Mouse (Mus musculus) midbrain, embryonic 11.5 days (tissue): ENCODE measurements around the gene Tnip3. TPM values are rescaled to one million over a fixed set of nuclear protein-coding genes. Genes with fewer than 3 reads are reported as not detected.

Experiments used
- ATAC-seq: fragments of 200-750 bp; cut with Nextera tagmentation; 2 replicates; pipeline ENCODE4 v1.8.0; 2017; ENCODE audit warnings: moderate TSS enrichment, moderate library complexity; ENCODE audit not compliant: low FRiP score
- DNase-seq: peaks from one replicate; pipeline ENCODE4 v3.0.0; 2015; ENCODE audit warnings: low spot score; ENCODE audit errors: missing footprints
- H3K27ac ChIP-seq: fragments of 300-500 bp; sonication (generic); 2 replicates; pipeline ENCODE4 v1.5.1; 2014; ENCODE audit warnings: low read depth, low read length
- H3K27me3 ChIP-seq: fragments of 300-500 bp; sonication (generic); 2 replicates; pipeline ENCODE4 v1.6.1; 2014; ENCODE audit warnings: mild to moderate bottlenecking, low read length, moderate library complexity, mixed read lengths; ENCODE audit not compliant: control insufficient read depth, insufficient read depth
- H3K36me3 ChIP-seq: fragments of 300-500 bp; sonication (generic); 2 replicates; pipeline ENCODE4 v1.6.1; 2014; ENCODE audit warnings: mild to moderate bottlenecking, low read length, moderate library complexity, mixed read lengths; ENCODE audit not compliant: control insufficient read depth, insufficient read depth
- H3K4me1 ChIP-seq: fragments of 300-500 bp; sonication (generic); 2 replicates; pipeline ENCODE4 v1.6.1; 2014; ENCODE audit warnings: low read length; ENCODE audit not compliant: control insufficient read depth, insufficient read depth
- H3K4me2 ChIP-seq: fragments of 300-500 bp; sonication (generic); 2 replicates; pipeline ENCODE4 v1.6.1; 2014; ENCODE audit warnings: mild to moderate bottlenecking, moderate library complexity
- H3K4me3 ChIP-seq: fragments of 300-500 bp; sonication (generic); 2 replicates; pipeline ENCODE4 v1.5.1; 2014; ENCODE audit warnings: low read depth, low read length
- H3K9ac ChIP-seq: fragments of 300-500 bp; sonication (generic); 2 replicates; pipeline ENCODE4 v1.6.1; 2014; ENCODE audit warnings: low read length
- H3K9me3 ChIP-seq: fragments of 300-500 bp; sonication (generic); 2 replicates; pipeline ENCODE4 v1.6.1; 2016; ENCODE audit warnings: low read length; ENCODE audit not compliant: control insufficient read depth
- WGBS: fragments of 180-500 bp; shearing (Covaris S2); extraction: QIAGEN DNeasy Blood & Tissue Kit; methylation state at CpG from one replicate; pipeline ENCODE4 v1.1.7; 2014; 5-methylcytosine and 5-hydroxymethylcytosine counted together
- polyA plus RNA-seq: library from polyadenylated mRNA; unstranded; fragments of >200 nt; fragmentation: Nextera tagmentation; extraction: Ambion mirVana; gene quantifications from 2 replicates; pipeline ENCODE4 v1.2.1, GENCODE M21; 2014

Tnip3 gene
- 0.08 TPM in 1 of 2 replicates, not detected in the other for polyA plus RNA-seq

- no peak within 1 kb of the TSS for H3K9ac ChIP-seq
- 91% methylated on average over 5 of the region's 5 CpGs for WGBS
- DNase-seq: no peak
These were observed at the start of gene Tnip3 for GRCm38 (mm10) chr6:65525192-65525591. Gene Tnip3, plus strand, starts transcription at chr6:65525313.

GRCm38 (mm10) chr6:65498786-65499185 lies 26.3 kb upstream of the Tnip3 start:
- DNase-seq (no peak), ATAC-seq (no peak)
- H3K27me3 ChIP-seq: no peaks in the 10 kb centered on the region
- H3K9me3 ChIP-seq: no peaks in the 10 kb centered on the region
- H3K4me2 ChIP-seq: no peak overlapping the region
- H3K4me1 ChIP-seq: no peaks in the 10 kb centered on the region
- H3K9ac ChIP-seq: no peak overlapping the region
- no peak overlapping the region for H3K27ac ChIP-seq
- H3K4me3 ChIP-seq: no peak overlapping the region
- no peaks in the 10 kb centered on the region for H3K36me3 ChIP-seq

More at GRCm38 (mm10) chr6:65525192-65525591, at the start of gene Tnip3:
- Histone ChIP-seq H3K4me3 (no peak within 1 kb of the TSS), H3K4me2 (no peak within 1 kb of the TSS), H3K27me3 (no peaks in the 10 kb centered on the region), H3K4me1 (no peaks in the 10 kb centered on the region), H3K9me3 (no peaks in the 10 kb centered on the region), H3K36me3 (no peaks in the 10 kb centered on the region), H3K27ac (no peak within 1 kb of the TSS)
- ATAC-seq: no peak

GRCm38 (mm10) chr6:65510051-65510669 lies 15.0 kb upstream of the Tnip3 start:
- WGBS: 45% methylated on average over 4 of the region's 4 CpGs
- ATAC-seq: peak; percentile 88

GRCm38 (mm10) chr6:65513813-65514212 lies 11.3 kb upstream of the Tnip3 start:
- no peaks in the 10 kb centered on the region for H3K36me3 ChIP-seq
- no peak overlapping the region for H3K4me3 ChIP-seq
- no peak overlapping the region for H3K27ac ChIP-seq
- ATAC-seq (no peak), DNase-seq (no peak)
- H3K4me2 ChIP-seq: no peak overlapping the region
- H3K4me1 ChIP-seq: no peaks in the 10 kb centered on the region
- no peaks in the 10 kb centered on the region for H3K9me3 ChIP-seq
- H3K27me3 ChIP-seq: no peaks in the 10 kb centered on the region
- H3K9ac ChIP-seq: no peak overlapping the region
- 98% methylated on average over 3 of the region's 3 CpGs for WGBS

More at GRCm38 (mm10) chr6:65510051-65510669, 15.0 kb upstream of the Tnip3 start:
- H3K36me3 ChIP-seq: no peaks in the 10 kb centered on the region
- no peaks in the 10 kb centered on the region for H3K4me1 ChIP-seq
- H3K4me3 ChIP-seq: no peak overlapping the region
- H3K27ac ChIP-seq: no peak overlapping the region
- H3K9me3 ChIP-seq: no peaks in the 10 kb centered on the region
- H3K27me3 ChIP-seq: no peaks in the 10 kb centered on the region
- no peak overlapping the region for H3K9ac ChIP-seq
- H3K4me2 ChIP-seq: no peak overlapping the region
- peak; percentile 95 for DNase-seq

- no peaks in the 10 kb centered on the region for H3K36me3 ChIP-seq
- no peak overlapping the region for H3K9ac ChIP-seq
- ATAC-seq (no peak), DNase-seq (no peak)
- no peaks in the 10 kb centered on the region for H3K9me3 ChIP-seq
- 89% methylated on average over 8 of the region's 8 CpGs for WGBS
- no peak overlapping the region for H3K4me3 ChIP-seq
- H3K27ac ChIP-seq: no peak overlapping the region
- no peak overlapping the region for H3K4me2 ChIP-seq
- no peaks in the 10 kb centered on the region for H3K27me3 ChIP-seq
- no peaks in the 10 kb centered on the region for H3K4me1 ChIP-seq
These were observed 8.4 kb upstream of the Tnip3 start for GRCm38 (mm10) chr6:65516759-65517158.

- Histone ChIP-seq H3K4me3 (no peak overlapping the region), H3K27ac (no peak overlapping the region), H3K27me3 (no peaks in the 10 kb centered on the region), H3K9me3 (no peaks in the 10 kb centered on the region), H3K4me2 (no peak overlapping the region), H3K36me3 (no peaks in the 10 kb centered on the region), H3K9ac (no peak overlapping the region), H3K4me1 (no peaks in the 10 kb centered on the region)
- WGBS: 80% methylated on average over 3 of the region's 3 CpGs
- ATAC-seq (no peak), DNase-seq (no peak)
These were observed 4.3 kb upstream of the Tnip3 start for GRCm38 (mm10) chr6:65520821-65521220.

GRCm38 (mm10) chr6:65527892-65528291 lies 2.8 kb downstream of the Tnip3 start:
- 83% methylated on average over 1 of the region's 1 CpGs for WGBS
- no peaks in the 10 kb centered on the region for H3K9me3 ChIP-seq
- no peak overlapping the region for H3K4me2 ChIP-seq
- no peaks in the 10 kb centered on the region for H3K4me1 ChIP-seq
- no peaks in the 10 kb centered on the region for H3K36me3 ChIP-seq
- no peaks in the 10 kb centered on the region for H3K27me3 ChIP-seq
- ATAC-seq: no peak
- no peak overlapping the region for H3K9ac ChIP-seq
- H3K4me3 ChIP-seq: no peak overlapping the region
- no peak for DNase-seq
- no peak overlapping the region for H3K27ac ChIP-seq

GRCm38 (mm10) chr6:65531232-65531848 lies 6.2 kb downstream of the Tnip3 start:
- 77% methylated on average over 3 of the region's 3 CpGs for WGBS
- Histone ChIP-seq H3K4me1 (no peaks in the 10 kb centered on the region), H3K36me3 (no peaks in the 10 kb centered on the region), H3K9ac (no peak overlapping the region), H3K9me3 (no peaks in the 10 kb centered on the region), H3K27me3 (no peaks in the 10 kb centered on the region), H3K27ac (no peak overlapping the region), H3K4me3 (no peak overlapping the region), H3K4me2 (no peak overlapping the region)
- DNase-seq (no peak), ATAC-seq (0 out of 2 replicates have a peak, but pooled peaks have one; percentile 42)

- H3K9ac ChIP-seq: no peak overlapping the region
- 92% methylated on average over 1 of the region's 1 CpGs for WGBS
- no peak overlapping the region for H3K4me2 ChIP-seq
- ATAC-seq (no peak), DNase-seq (no peak)
- no peaks in the 10 kb centered on the region for H3K9me3 ChIP-seq
- no peaks in the 10 kb centered on the region for H3K27me3 ChIP-seq
- H3K36me3 ChIP-seq: no peaks in the 10 kb centered on the region
- no peaks in the 10 kb centered on the region for H3K4me1 ChIP-seq
- H3K27ac ChIP-seq: no peak overlapping the region
- H3K4me3 ChIP-seq: no peak overlapping the region
These were observed 8.6 kb downstream of the Tnip3 start for GRCm38 (mm10) chr6:65533687-65534086.
